Mouse (Mus musculus) heart, adult 11 months (tissue): Measurements from ENCODE around the gene Mybpc2.

Source experiments
- DNase-seq: peaks from one replicate; pipeline ENCODE4 v3.0.0; 2022

Gene Mybpc2

GRCm38 (mm10) chr7:44461503-44462217, 62.8 kb downstream of the Mybpc2 start:
- peak; percentile 91 for DNase-seq

GRCm38 (mm10) chr7:44460767-44461502, 63.5 kb downstream of the Mybpc2 start:
- peak; percentile 86 for DNase-seq

GRCm38 (mm10) chr7:44460067-44460466, 64.4 kb downstream of the Mybpc2 start:
- peak; percentile 83 for DNase-seq

GRCm38 (mm10) chr7:44456302-44456701, 68.2 kb downstream of the Mybpc2 start:
- no peak for DNase-seq

- DNase-seq: peak; percentile 90
Measured at GRCm38 (mm10) chr7:44453256-44453655, 71.2 kb downstream of the Mybpc2 start.
